Mouse (Mus musculus) stomach, embryonic 14.5 days (tissue): ENCODE data around the gene Nyap2. TPM values are rescaled to one million over a fixed set of nuclear protein-coding genes. Genes with fewer than 3 reads are reported as not detected.

Experiments
- ATAC-seq: fragments of 200-750 bp; cut with Nextera tagmentation; 2 replicates; pipeline ENCODE4 v1.8.0; 2017; ENCODE audit warnings: low read depth, moderate TSS enrichment; ENCODE audit not compliant: insufficient number of reproducible peaks, insufficient read depth, low FRiP score
- H3K27ac ChIP-seq: fragments of 300-500 bp; sonication (generic); 2 replicates; pipeline ENCODE4 v1.5.1; 2014; ENCODE audit warnings: mild to moderate bottlenecking, low read length, moderate library complexity, mixed read lengths
- H3K27me3 ChIP-seq: fragments of 300-500 bp; sonication (generic); 2 replicates; pipeline ENCODE4 v1.6.1; 2014; ENCODE audit warnings: low read length, control low read depth, mixed read lengths; ENCODE audit not compliant: control insufficient read depth, insufficient read depth
- H3K36me3 ChIP-seq: fragments of 300-500 bp; sonication (generic); 2 replicates; pipeline ENCODE4 v1.6.1; 2014; ENCODE audit warnings: mild to moderate bottlenecking, control low read depth, low read length, moderate library complexity, mixed read lengths; ENCODE audit not compliant: control insufficient read depth, insufficient read depth
- H3K4me1 ChIP-seq: fragments of 300-500 bp; sonication (generic); 2 replicates; pipeline ENCODE4 v1.6.1; 2014; ENCODE audit warnings: low read length, control low read depth, mixed read lengths; ENCODE audit not compliant: control insufficient read depth, insufficient read depth
- H3K4me2 ChIP-seq: fragments of 300-500 bp; sonication (generic); replicated peaks from 2 replicates; pipeline ENCODE4 v1.6.1; 2014; ENCODE audit warnings: low read depth, low read length, control low read depth
- H3K4me3 ChIP-seq: fragments of 300-500 bp; sonication (generic); 2 replicates; pipeline ENCODE4 v1.5.1; 2014; ENCODE audit warnings: low read depth, low read length, control low read depth
- H3K9ac ChIP-seq: fragments of 300-500 bp; sonication (generic); replicated peaks from 2 replicates; pipeline ENCODE4 v1.6.1; 2014; ENCODE audit warnings: low read depth, mild to moderate bottlenecking, control low read depth, low read length, moderate library complexity, mixed read lengths
- H3K9me3 ChIP-seq: fragments of 300-500 bp; sonication (generic); 2 replicates; pipeline ENCODE4 v1.6.1; 2016; ENCODE audit warnings: low read depth, low read length, control low read depth; ENCODE audit not compliant: control insufficient read depth
- WGBS: fragments of 180-500 bp; shearing (Covaris S2); extraction: QIAGEN DNeasy Blood & Tissue Kit; methylation state at CpG from one replicate; pipeline ENCODE4 v1.1.7; 2014; 5-methylcytosine and 5-hydroxymethylcytosine counted together
- polyA plus RNA-seq: library from polyadenylated mRNA; unstranded; fragments of >200 nt; fragmentation: Nextera tagmentation; extraction: Ambion mirVana; gene quantifications from 2 replicates; pipeline ENCODE4 v1.2.1, GENCODE M21; 2014

Nyap2 gene
- polyA plus RNA-seq, 1 experiment from 2014 or later, result 0.56 TPM

DNA sequence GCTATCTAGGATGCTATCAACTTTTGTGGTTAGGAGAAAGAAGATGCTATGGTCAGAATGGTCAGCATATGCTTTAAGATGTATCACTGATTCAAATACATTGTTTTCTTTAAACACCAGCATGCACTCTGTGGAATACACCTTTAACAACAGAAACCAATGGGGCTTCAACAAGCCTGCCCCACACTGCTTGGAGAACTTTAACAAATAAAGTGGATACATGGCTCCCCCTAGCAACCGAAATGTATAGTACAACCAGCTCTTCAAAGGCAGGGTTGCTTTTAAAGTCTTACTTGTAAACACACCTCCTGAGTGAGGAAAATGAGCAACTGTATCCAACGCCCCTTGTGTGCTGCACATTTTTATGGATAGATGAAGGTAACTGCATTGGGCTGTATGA, 224.9 kb downstream of the Nyap2 start:
- Histone ChIP-seq H3K36me3 (no peaks in the 10 kb centered on the region), H3K27ac (no peak overlapping the region), H3K27me3 (no peaks in the 10 kb centered on the region), H3K4me1 (no peaks in the 10 kb centered on the region), H3K4me3 (no peak overlapping the region), H3K9me3 (no peaks in the 10 kb centered on the region), H3K9ac (no peak overlapping the region), H3K4me2 (no peak overlapping the region)
- ATAC-seq, result no peak
- 3% methylated on average over 2 of the region's 2 CpGs for WGBS

DNA sequence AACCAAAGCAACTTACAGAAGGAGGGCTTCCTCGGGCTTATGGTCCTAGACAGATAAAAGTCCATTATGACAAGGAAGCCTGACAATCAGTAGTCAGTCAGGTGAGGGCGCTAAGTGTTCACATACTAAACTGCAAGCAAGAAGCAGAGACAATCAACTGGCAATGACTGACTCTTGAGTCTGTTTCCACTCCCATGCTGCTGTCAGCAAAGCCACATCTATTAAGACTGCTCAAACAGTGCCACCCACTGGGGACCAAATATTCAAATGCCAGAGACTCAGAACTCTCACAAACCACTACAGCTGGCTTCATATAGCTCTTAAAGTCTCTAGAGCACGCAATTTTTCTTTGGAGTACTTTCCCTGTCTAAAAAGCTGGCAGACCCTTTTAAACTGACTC, 226.6 kb downstream of the Nyap2 start:
- Histone ChIP-seq H3K4me3 (no peak overlapping the region), H3K4me1 (no peaks in the 10 kb centered on the region), H3K27me3 (no peaks in the 10 kb centered on the region), H3K9me3 (no peaks in the 10 kb centered on the region), H3K27ac (no peak overlapping the region), H3K9ac (no peak overlapping the region), H3K36me3 (no peaks in the 10 kb centered on the region), H3K4me2 (no peak overlapping the region)
- 57% methylated on average over 3 of the region's 3 CpGs for WGBS
- no peak for ATAC-seq

DNA sequence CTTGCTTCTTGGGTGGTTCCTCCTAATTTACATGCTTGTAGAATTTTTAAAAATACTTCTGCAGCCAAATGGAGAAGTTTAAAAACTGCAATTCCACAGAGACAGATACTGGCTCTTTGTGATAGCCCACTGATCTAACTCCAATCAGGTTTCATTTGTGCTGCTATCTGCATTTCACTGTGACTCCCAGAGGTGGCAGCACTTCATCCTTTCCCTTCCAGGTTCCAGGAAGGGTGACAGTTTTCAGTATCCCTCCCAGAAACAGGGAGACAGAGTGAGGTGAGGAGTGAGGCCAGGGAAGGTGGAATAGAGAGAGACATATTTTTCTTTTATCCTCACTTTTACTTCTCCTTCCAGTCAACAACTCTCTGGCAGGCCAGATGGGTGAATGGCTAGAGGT, 230.7 kb downstream of the Nyap2 start:
- Histone ChIP-seq H3K4me3 (no peak overlapping the region), H3K27ac (no peak overlapping the region), H3K4me1 (no peaks in the 10 kb centered on the region), H3K36me3 (no peaks in the 10 kb centered on the region), H3K27me3 (no peaks in the 10 kb centered on the region), H3K9ac (no peak overlapping the region), H3K9me3 (no peaks in the 10 kb centered on the region), H3K4me2 (no peak overlapping the region)
- no peak for ATAC-seq

DNA sequence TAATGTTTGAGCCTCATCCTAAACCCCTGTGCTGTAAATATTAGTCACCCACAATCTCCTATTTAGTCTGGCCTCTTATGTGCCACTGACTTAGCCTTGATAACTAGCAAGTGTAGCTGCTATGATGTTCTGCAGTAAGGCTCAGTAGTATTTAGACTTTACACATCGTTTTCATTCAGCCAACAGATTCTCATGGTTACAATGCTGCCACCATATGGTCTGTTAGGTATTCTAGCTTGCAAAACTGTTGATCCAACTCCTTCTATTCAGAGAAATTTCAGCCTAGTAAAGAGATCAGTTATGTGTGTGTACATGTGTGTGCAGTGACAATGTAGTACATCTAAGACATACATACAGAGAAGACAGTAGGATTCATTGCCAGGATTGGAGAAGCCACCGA, 231.2 kb downstream of the Nyap2 start:
- H3K9me3 ChIP-seq, result no peaks in the 10 kb centered on the region
- no peaks in the 10 kb centered on the region for H3K4me1 ChIP-seq
- H3K27me3 ChIP-seq, result no peaks in the 10 kb centered on the region
- WGBS, result 53% methylated on average over 2 of the region's 2 CpGs
- H3K9ac ChIP-seq, result no peak overlapping the region
- no peak overlapping the region for H3K27ac ChIP-seq
- ATAC-seq, result no peak
- no peak overlapping the region for H3K4me3 ChIP-seq
- no peak overlapping the region for H3K4me2 ChIP-seq
- no peaks in the 10 kb centered on the region for H3K36me3 ChIP-seq

DNA sequence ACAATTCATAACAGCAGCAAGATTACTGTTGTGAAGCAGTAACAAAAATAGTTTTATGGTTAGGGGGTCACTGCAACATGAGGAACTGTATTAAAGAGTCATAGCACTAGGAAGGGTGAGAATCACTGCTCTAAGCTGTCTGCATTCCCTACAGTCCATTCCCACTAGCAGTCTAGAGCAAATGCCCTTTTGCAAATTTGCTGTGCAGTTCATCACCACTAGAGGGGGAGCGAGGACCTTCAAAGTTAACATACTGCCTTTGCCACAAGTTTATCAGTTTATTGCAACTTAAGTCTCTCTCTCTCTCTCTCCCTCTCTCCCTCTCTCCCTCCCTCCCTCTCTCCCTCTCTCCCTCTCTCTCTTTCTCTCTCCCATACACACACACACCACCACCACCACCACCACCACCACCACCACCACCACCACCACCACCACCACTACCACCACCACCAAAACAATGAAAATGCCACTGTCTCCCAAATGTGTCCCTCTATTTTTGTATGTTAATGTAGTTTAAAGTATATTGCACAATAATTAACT, 233.4 kb downstream of the Nyap2 start:
- Histone ChIP-seq H3K9ac (no peak overlapping the region), H3K4me3 (no peak overlapping the region), H3K9me3 (no peaks in the 10 kb centered on the region), H3K36me3 (no peaks in the 10 kb centered on the region), H3K4me1 (no peaks in the 10 kb centered on the region), H3K27me3 (no peaks in the 10 kb centered on the region), H3K4me2 (no peak overlapping the region), H3K27ac (no peak overlapping the region)
- ATAC-seq, result no peak
- 0% methylated on average over 1 of the region's 1 CpGs for WGBS

DNA sequence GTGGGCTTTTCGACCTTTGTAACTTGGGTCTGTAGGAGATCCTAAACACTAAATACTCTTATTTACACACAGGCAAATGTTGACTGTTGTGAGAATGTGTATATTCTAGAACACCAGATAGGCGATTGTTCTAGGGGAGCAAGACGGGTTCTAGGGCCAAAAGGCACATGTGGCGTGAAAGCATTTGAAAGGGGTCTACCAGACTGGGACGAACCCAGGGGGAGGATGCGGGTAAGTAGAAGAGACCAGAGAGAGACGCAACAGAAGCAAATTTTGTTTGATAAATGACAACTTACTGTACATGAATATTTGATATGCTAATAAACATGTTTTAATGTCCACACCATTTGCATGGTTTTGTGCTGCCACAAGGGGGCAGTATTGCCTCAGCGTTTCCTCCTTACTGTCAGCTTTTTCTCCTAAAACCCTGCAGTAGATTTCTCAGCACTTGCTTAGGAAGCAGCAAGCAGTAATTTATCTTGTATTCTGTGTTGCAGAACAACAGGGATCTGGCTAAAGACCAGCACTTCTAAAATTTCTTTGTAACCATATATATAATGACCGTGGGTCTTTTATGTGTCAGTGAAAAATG, 239.7 kb downstream of the Nyap2 start:
- no peak overlapping the region for H3K9ac ChIP-seq
- 56% methylated on average over 9 of the region's 9 CpGs for WGBS
- no peak overlapping the region for H3K4me2 ChIP-seq
- no peaks in the 10 kb centered on the region for H3K4me1 ChIP-seq
- H3K9me3 ChIP-seq, result no peaks in the 10 kb centered on the region
- H3K27me3 ChIP-seq, result no peaks in the 10 kb centered on the region
- H3K36me3 ChIP-seq, result no peaks in the 10 kb centered on the region
- H3K27ac ChIP-seq, result no peak overlapping the region
- peak; percentile 14; the same call in 1 of the 2 replicates for ATAC-seq
- H3K4me3 ChIP-seq, result no peak overlapping the region

DNA sequence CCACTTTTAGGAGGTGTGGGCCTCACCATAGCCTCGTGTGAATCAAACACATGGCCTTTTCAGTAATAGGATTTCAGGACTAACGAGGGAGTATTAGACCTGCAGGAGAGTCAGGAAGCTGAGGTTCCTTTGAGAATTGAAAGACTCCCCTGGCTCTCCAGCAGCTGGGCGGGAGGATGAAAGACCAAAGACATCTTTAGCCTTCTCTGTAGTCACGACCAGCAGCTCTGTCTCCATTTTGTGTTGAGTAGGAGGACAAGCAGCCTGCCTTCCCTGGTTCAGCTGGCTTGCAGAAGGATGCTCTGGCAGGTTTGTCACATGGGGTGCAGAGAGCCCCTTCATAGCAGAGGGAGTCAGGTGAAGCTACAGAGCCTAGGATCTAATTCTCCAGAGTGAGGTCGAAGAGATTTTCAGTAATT, 240.3 kb downstream of the Nyap2 start:
- H3K27me3 ChIP-seq, result no peaks in the 10 kb centered on the region
- no peaks in the 10 kb centered on the region for H3K36me3 ChIP-seq
- no peak overlapping the region for H3K4me2 ChIP-seq
- H3K9me3 ChIP-seq, result no peaks in the 10 kb centered on the region
- no peak overlapping the region for H3K9ac ChIP-seq
- 46% methylated on average over 5 of the region's 5 CpGs for WGBS
- no peaks in the 10 kb centered on the region for H3K4me1 ChIP-seq
- no peak overlapping the region for H3K4me3 ChIP-seq
- no peak overlapping the region for H3K27ac ChIP-seq
- ATAC-seq, result peak; percentile 14; the same call in 1 of the 2 replicates

DNA sequence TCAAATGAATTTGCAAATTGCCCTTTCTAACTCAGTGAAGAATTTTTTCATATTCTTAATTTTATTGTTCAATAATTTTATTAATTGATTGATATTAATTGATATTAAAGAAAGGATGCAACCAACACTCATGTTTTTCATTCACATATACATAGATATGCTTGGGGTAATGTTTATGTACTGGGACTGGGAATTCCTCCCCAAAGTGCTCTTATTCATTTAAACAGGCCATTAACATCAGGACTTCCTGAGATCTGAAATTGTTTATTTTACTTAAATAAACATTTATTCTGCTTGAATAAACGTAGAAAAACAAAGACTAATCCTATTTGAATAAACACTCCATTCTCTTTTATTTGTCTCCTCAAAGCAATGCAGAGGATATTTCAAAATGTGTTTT, 311.0 kb downstream of the Nyap2 start:
- no peak for ATAC-seq
- H3K9ac ChIP-seq, result no peak overlapping the region
- no peaks in the 10 kb centered on the region for H3K4me1 ChIP-seq
- H3K27me3 ChIP-seq, result no peaks in the 10 kb centered on the region
- H3K27ac ChIP-seq, result no peak overlapping the region
- 10% methylated on average over 1 of the region's 1 CpGs for WGBS
- no peaks in the 10 kb centered on the region for H3K9me3 ChIP-seq
- no peak overlapping the region for H3K4me3 ChIP-seq
- no peaks in the 10 kb centered on the region for H3K36me3 ChIP-seq
- H3K4me2 ChIP-seq, result no peak overlapping the region
